ENCODE assay signal across 15 mouse cellular contexts in the genomic region with DNA sequence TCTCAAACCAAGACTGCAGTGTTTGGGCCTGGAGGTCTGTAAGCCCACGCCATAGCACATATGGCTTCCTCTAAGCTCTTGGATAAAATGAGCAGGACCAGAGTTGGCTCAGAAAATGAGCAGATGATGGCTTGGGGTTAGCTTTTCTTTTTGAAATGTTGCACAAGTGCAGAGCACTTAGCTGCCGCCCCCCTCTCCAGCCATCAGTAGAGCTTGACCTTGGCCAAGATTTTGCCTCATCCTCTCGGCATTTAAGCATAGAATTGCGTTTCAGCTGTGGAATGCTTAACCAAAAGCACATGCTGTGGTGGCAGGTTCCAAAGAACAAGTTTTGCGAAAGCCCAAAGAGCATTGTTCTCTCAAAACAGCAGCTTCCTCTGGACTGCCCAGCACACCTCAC. TPM values are rescaled to one million over a fixed set of nuclear protein-coding genes. Genes with fewer than 3 reads are reported as not detected.
DNase-seq lines count a peak whose midpoint lies in the region; ATAC-seq lines count a peak whose summit lies in the region.
"Had no signal": no experiment of that assay in that cellular context is flagged by ENCODE, and none has a peak within 500 bp of the region (broad histone marks: within the 10 kb centered on the region; RNA-seq: fewer than 3 reads in every experiment).

No protein-coding gene starts in this region.

- 0 out of 2 replicates have a peak, but pooled peaks cover 2% of the 10 kb centered on the region for H3K4me1 ChIP-seq in heart, embryonic 12.5 days (replicated peaks)
- peaks cover 17% of the 10 kb centered on the region for H3K4me1 ChIP-seq in embryonic facial prominence, embryonic 13.5 days
- no peaks in the 10 kb centered on the region for H3K4me1 ChIP-seq in midbrain, embryonic 15.5 days
- H3K4me1 ChIP-seq: heart, embryonic 13.5 days had no signal

- no peak overlapping the region for H3K4me2 ChIP-seq in heart, embryonic 12.5 days
- no peak overlapping the region for H3K4me2 ChIP-seq in embryonic facial prominence, embryonic 13.5 days
- H3K4me2 ChIP-seq in midbrain, embryonic 15.5 days: no peak overlapping the region
- H3K4me2 ChIP-seq: heart, embryonic 13.5 days had no signal

- H3K9ac ChIP-seq in heart, embryonic 12.5 days: no peak overlapping the region
- no peak overlapping the region for H3K9ac ChIP-seq in embryonic facial prominence, embryonic 13.5 days
- no peak overlapping the region for H3K9ac ChIP-seq in midbrain, embryonic 15.5 days
- H3K9ac ChIP-seq: heart, embryonic 13.5 days; liver, embryonic 14.5 days had no signal

- 80% methylated on average over 5 of the region's 5 CpGs for whole genome bisulfite sequencing in heart, embryonic 12.5 days
- 37% methylated on average over 5 of the region's 5 CpGs for WGBS in embryonic facial prominence, embryonic 13.5 days
- 79% methylated on average over 5 of the region's 5 CpGs for WGBS in midbrain, embryonic 15.5 days

- H3K27ac ChIP-seq in heart, embryonic 12.5 days (ENCODE audit: poor library complexity, severe bottlenecking): no peak overlapping the region
- H3K27ac ChIP-seq in embryonic facial prominence, embryonic 13.5 days: 0 out of 2 replicates have a peak overlapping the region, but pooled peaks have one; percentile 44
- no peak overlapping the region for H3K27ac ChIP-seq in midbrain, embryonic 15.5 days
- H3K27ac ChIP-seq: heart, embryonic 13.5 days; left cerebral cortex, adult 2 months; liver, embryonic 14.5 days; midbrain, embryonic 10.5 days had no signal

- no peak overlapping the region for H3K4me3 ChIP-seq in heart, embryonic 12.5 days
- H3K4me3 ChIP-seq in embryonic facial prominence, embryonic 13.5 days: no peak overlapping the region
- H3K4me3 ChIP-seq in midbrain, embryonic 15.5 days: no peak overlapping the region
- H3K4me3 ChIP-seq: heart, embryonic 13.5 days; left cerebral cortex, adult 2 months; midbrain, embryonic 10.5 days had no signal

- no peaks in the 10 kb centered on the region for H3K9me3 ChIP-seq in heart, embryonic 12.5 days (replicated peaks)
- no peaks in the 10 kb centered on the region for H3K9me3 ChIP-seq in embryonic facial prominence, embryonic 13.5 days
- no peaks in the 10 kb centered on the region for H3K9me3 ChIP-seq in midbrain, embryonic 15.5 days
- H3K9me3 ChIP-seq: heart, embryonic 13.5 days; midbrain, embryonic 10.5 days had no signal

- peak; percentile 42 for DNase-seq in heart, adult 8-10 months (ENCODE audit: low spot score)
- DNase-seq in gastrocnemius, postnatal 25 days: peak; percentile 48
- DNase-seq in lung, postnatal 25 days (ENCODE audit: low spot score): peak; percentile 24
- DNase-seq: kidney, postnatal 25 days had no signal

- 0 out of 2 replicates have a peak, but pooled peaks cover 3% of the 10 kb centered on the region for H3K36me3 ChIP-seq in heart, embryonic 12.5 days
- no peaks in the 10 kb centered on the region; the same call in 1 of the 2 replicates for H3K36me3 ChIP-seq in embryonic facial prominence, embryonic 13.5 days
- H3K36me3 ChIP-seq in midbrain, embryonic 15.5 days (replicated peaks): no peaks in the 10 kb centered on the region
- H3K36me3 ChIP-seq: midbrain, embryonic 10.5 days had no signal

- ATAC-seq in heart, embryonic 12.5 days (ENCODE audit: insufficient number of reproducible peaks, low FRiP score): no peak
- ATAC-seq in embryonic facial prominence, embryonic 13.5 days (ENCODE audit: insufficient number of reproducible peaks, insufficient read depth, low FRiP score, low TSS enrichment, low read depth): peak; percentile 43; the same call in 1 of the 2 replicates
- ATAC-seq in activated CD4-positive, CD25-positive, alpha-beta regulatory T cell, adult 4 months: no peak
- ATAC-seq in midbrain, embryonic 15.5 days (replicated peaks): no peak
- ATAC-seq: forebrain, embryonic 14.5 days; inflammation-experienced regulatory T-cells, adult 6 months had no signal

- peaks cover 3% of the 10 kb centered on the region; the same call in 1 of the 2 replicates for H3K27me3 ChIP-seq in heart, embryonic 12.5 days (replicated peaks)
- H3K27me3 ChIP-seq in embryonic facial prominence, embryonic 13.5 days: no peaks in the 10 kb centered on the region
- no peaks in the 10 kb centered on the region for H3K27me3 ChIP-seq in midbrain, embryonic 15.5 days (replicated peaks)
- H3K27me3 ChIP-seq: heart, embryonic 13.5 days had no signal

RNA-seq across cellular contexts. Expression of a gene that starts 13.4 kb away (rescaled TPM):
- total RNA-seq in heart, adult 8-10 months (2022): 1 to 10 TPM; 1.2 to 2.3 (median 1.8) TPM
- polyA plus RNA-seq in heart, embryonic 12.5 days (2016; fragmentation: Nextera tagmentation; extraction: Ambion mirVana): 2.1 and 2.2 TPM in 2 replicates
- polyA plus RNA-seq in embryonic facial prominence, embryonic 13.5 days (2015; fragmentation: Nextera tagmentation; extraction: Ambion mirVana): 12.2 and 13.4 TPM in 2 replicates
- 1 to 10 TPM; 3.9 to 6.0 TPM for total RNA-seq in gastrocnemius, postnatal 25 days (2021)
- not detected for polyA plus RNA-seq in activated CD4-positive, CD25-positive, alpha-beta regulatory T cell, adult 4 months (2017; shearing (Covaris generic))
- 39.5 and 42.4 TPM in 2 replicates for polyA plus RNA-seq in midbrain, embryonic 15.5 days (2015; fragmentation: Nextera tagmentation; extraction: Ambion mirVana)
- total RNA-seq: common myeloid progenitor, adult 5-6 weeks had no signal

RNA-seq across cellular contexts. Expression of a gene that starts 41.8 kb away (rescaled TPM):
- 10 to 100 TPM; 11.4 to 19.1 (median 15.9) TPM for total RNA-seq in heart, adult 8-10 months (2022)
- 19.6 and 21.9 TPM in 2 replicates for polyA plus RNA-seq in heart, embryonic 12.5 days (2016; fragmentation: Nextera tagmentation; extraction: Ambion mirVana)
- 28.1 and 30.5 TPM in 2 replicates for polyA plus RNA-seq in embryonic facial prominence, embryonic 13.5 days (2015; fragmentation: Nextera tagmentation; extraction: Ambion mirVana)
- 10 to 100 TPM; 34.1 to 39.5 TPM for total RNA-seq in gastrocnemius, postnatal 25 days (2021)
- polyA plus RNA-seq in activated CD4-positive, CD25-positive, alpha-beta regulatory T cell, adult 4 months (2017; shearing (Covaris generic)): 10 to 100 TPM; 17.3 to 20.2 TPM
- polyA plus RNA-seq in midbrain, embryonic 15.5 days (2015; fragmentation: Nextera tagmentation; extraction: Ambion mirVana): 59.6 and 69.7 TPM in 2 replicates
